Mouse (Mus musculus) embryonic fibroblast, embryonic 13.5 days (primary cell): Measurements from ENCODE around the gene Poldip2. TPM values are rescaled to one million over a fixed set of nuclear protein-coding genes. Genes with fewer than 3 reads are reported as not detected.
"Not testable (repeated sequence)": the region's sequence is repeated elsewhere in the genome, so short reads cannot be mapped to it uniquely, and the experiment has no call there.

ENCODE experiments used
- H3K27ac ChIP-seq: 2 replicates; pipeline ENCODE4 v1.5.1; 2012; ENCODE audit warnings: low read length, control low read depth, inconsistent platforms; ENCODE audit not compliant: insufficient read depth
- H3K4me1 ChIP-seq: 2 replicates; pipeline ENCODE4 v1.6.1; 2011; ENCODE audit warnings: low read length; ENCODE audit not compliant: control insufficient read depth, insufficient read depth
- H3K4me3 ChIP-seq: 2 replicates; pipeline ENCODE4 v1.5.1; 2011; ENCODE audit warnings: mild to moderate bottlenecking, control low read depth, low read length; ENCODE audit not compliant: insufficient read depth
- CTCF ChIP-seq: IDR thresholded peaks from 2 replicates; pipeline ENCODE4 v1.5.1; 2011; ENCODE audit warnings: mild to moderate bottlenecking, control low read depth, low read length, moderate library complexity, borderline replicate concordance; ENCODE audit not compliant: insufficient read depth
- POLR2A ChIP-seq: IDR thresholded peaks from 2 replicates; pipeline ENCODE4 v1.6.1; 2011; ENCODE audit warnings: low read depth, mild to moderate bottlenecking, control low read depth, low read length, moderate library complexity
- polyA plus RNA-seq: library from polyadenylated mRNA; stranded (reverse); fragments of >200 nt; gene quantifications from 2 replicates; pipeline ENCODE4 v1.2.4, GENCODE M21; 2011; ENCODE audit warnings: low read depth; ENCODE audit not compliant: missing spikeins, insufficient read length

The Poldip2 gene
- polyA plus RNA-seq, 1 experiment = 61.9 TPM

GRCm38 (mm10) chr11:78522481-78522997 is 10.5 kb downstream of the Poldip2 start:
- peak overlapping the region; percentile 91 for H3K27ac ChIP-seq
- no peak overlapping the region for H3K4me3 ChIP-seq
- H3K4me1 ChIP-seq = peaks cover 6% of the 10 kb centered on the region; the same call in 1 of the 2 replicates
- TF ChIP-seq POLR2A (no peak), CTCF (no peak)

- Histone ChIP-seq H3K4me3 (no peak overlapping the region), H3K27ac (peak overlapping the region; percentile 91), H3K4me1 (peaks cover 6% of the 10 kb centered on the region; the same call in 1 of the 2 replicates)
- TF ChIP-seq POLR2A (no peak; the same call in 1 of the 2 replicates), CTCF (no peak)
Observed at GRCm38 (mm10) chr11:78523241-78523955, 11.4 kb downstream of the Poldip2 start.

- H3K4me3 ChIP-seq = no peak overlapping the region
- TF ChIP-seq POLR2A (no peak), CTCF (no peak)
- H3K4me1 ChIP-seq = peaks cover 6% of the 10 kb centered on the region; the same call in 1 of the 2 replicates
- peak overlapping the region; percentile 91 for H3K27ac ChIP-seq
Observed at GRCm38 (mm10) chr11:78524838-78525237, 12.8 kb downstream of the Poldip2 start.

- Histone ChIP-seq H3K4me3 (no peak overlapping the region), H3K4me1 (peaks cover 1% of the 10 kb centered on the region; the same call in 1 of the 2 replicates), H3K27ac (no peak overlapping the region)
- no peak for TF ChIP-seq POLR2A
- TF ChIP-seq CTCF = no peak
Observed at GRCm38 (mm10) chr11:78528714-78529113, 16.7 kb downstream of the Poldip2 start.

GRCm38 (mm10) chr11:78530001-78530400 is 18.0 kb downstream of the Poldip2 start:
- H3K4me3 ChIP-seq = no peak overlapping the region
- TF ChIP-seq POLR2A = no peak
- TF ChIP-seq CTCF = no peak
- H3K4me1 ChIP-seq = no peaks in the 10 kb centered on the region
- no peak overlapping the region for H3K27ac ChIP-seq

GRCm38 (mm10) chr11:78531046-78531445 is 19.1 kb downstream of the Poldip2 start:
- Histone ChIP-seq H3K4me1 (no peaks in the 10 kb centered on the region), H3K27ac (no peak overlapping the region)

GRCm38 (mm10) chr11:78531515-78531914 is 19.5 kb downstream of the Poldip2 start:
- H3K27ac ChIP-seq, H3K4me1 ChIP-seq, H3K4me3 ChIP-seq: not testable (repeated sequence)

More at GRCm38 (mm10) chr11:78531046-78531445, 19.1 kb downstream of the Poldip2 start:
- TF ChIP-seq POLR2A = no peak
- TF ChIP-seq CTCF = no peak
- no peak overlapping the region for H3K4me3 ChIP-seq

- no peak; the same call in 1 of the 2 replicates for TF ChIP-seq CTCF
- TF ChIP-seq POLR2A = no peak
- no peaks in the 10 kb centered on the region; the same call in 1 of the 2 replicates for H3K4me1 ChIP-seq
- H3K4me3 ChIP-seq = peak overlapping the region; percentile 80
- H3K27ac ChIP-seq = 0 out of 2 replicates have a peak overlapping the region, but pooled peaks have one; percentile 72
Observed at GRCm38 (mm10) chr11:78534516-78534915, 22.5 kb downstream of the Poldip2 start.

GRCm38 (mm10) chr11:78535376-78536079 is 23.5 kb downstream of the Poldip2 start:
- Histone ChIP-seq H3K27ac (peak overlapping the region; percentile 72), H3K4me1 (no peaks in the 10 kb centered on the region; the same call in 1 of the 2 replicates), H3K4me3 (peak overlapping the region; percentile 80)
- TF ChIP-seq POLR2A (peak; percentile 42; the same call in 1 of the 2 replicates), CTCF (no peak)
